In genomic region chr7:105555571-105555970, GRCm38 (mm10) we compare ENCODE assay signal across 9 mouse cellular contexts. TPM values are rescaled to one million over a fixed set of nuclear protein-coding genes. Genes with fewer than 3 reads are reported as not detected.
DNase-seq lines count a peak whose midpoint lies in the region; ATAC-seq and TF ChIP-seq lines count a peak whose summit lies in the region.
"Had no signal": no experiment of that assay in that cellular context is flagged by ENCODE, and none has a peak within 500 bp of the region (broad histone marks: within the 10 kb centered on the region; RNA-seq: fewer than 3 reads in every experiment).

No protein-coding gene starts in this region.

- H3K4me3 ChIP-seq in forebrain, embryonic 10.5 days, result peak overlapping the region; percentile 66; the same call in 1 of the 2 replicates
- H3K4me3 ChIP-seq in forebrain, embryonic 12.5 days (replicated peaks), result no peak overlapping the region
- H3K4me3 ChIP-seq in megakaryocyte, embryonic 14.5 days (replicated peaks), result peak overlapping the region; percentile 94
- no peak overlapping the region for H3K4me3 ChIP-seq in hindbrain, embryonic 14.5 days (replicated peaks; ENCODE audit: low read length)
- no peak overlapping the region for H3K4me3 ChIP-seq in midbrain, postnatal 0 days (ENCODE audit: low read depth, low read length)

- H3K9me3 ChIP-seq in forebrain, embryonic 10.5 days, result no peaks in the 10 kb centered on the region
- no peaks in the 10 kb centered on the region for H3K9me3 ChIP-seq in forebrain, embryonic 12.5 days
- H3K9me3 ChIP-seq in megakaryocyte, embryonic 14.5 days, result no peaks in the 10 kb centered on the region
- no peaks in the 10 kb centered on the region for H3K9me3 ChIP-seq in hindbrain, embryonic 14.5 days (ENCODE audit: control insufficient read depth, low read length)
- H3K9me3 ChIP-seq in midbrain, postnatal 0 days (ENCODE audit: low read length), result no peaks in the 10 kb centered on the region

- no peak overlapping the region for H3K27ac ChIP-seq in forebrain, embryonic 10.5 days
- no peak overlapping the region for H3K27ac ChIP-seq in forebrain, embryonic 12.5 days
- H3K27ac ChIP-seq in hindbrain, embryonic 14.5 days, result no peak overlapping the region
- no peak overlapping the region for H3K27ac ChIP-seq in midbrain, postnatal 0 days (ENCODE audit: low read depth, low read length)

- no peak for ATAC-seq in forebrain, embryonic 12.5 days (ENCODE audit: low FRiP score)
- ATAC-seq in megakaryocyte, adult 5-6 weeks (ENCODE audit: poor library complexity, severe bottlenecking), result no peak
- ATAC-seq in hindbrain, embryonic 14.5 days (ENCODE audit: low FRiP score), result no peak
- ATAC-seq in midbrain, postnatal 0 days (ENCODE audit: low FRiP score), result no peak

- H3K27me3 ChIP-seq in forebrain, embryonic 10.5 days (ENCODE audit: poor library complexity, severe bottlenecking), result no peaks in the 10 kb centered on the region
- no peaks in the 10 kb centered on the region for H3K27me3 ChIP-seq in forebrain, embryonic 12.5 days
- H3K27me3 ChIP-seq in megakaryocyte, embryonic 14.5 days (replicated peaks), result no peaks in the 10 kb centered on the region
- H3K27me3 ChIP-seq in hindbrain, embryonic 14.5 days (ENCODE audit: control insufficient read depth, insufficient read depth, low read length), result no peaks in the 10 kb centered on the region
- no peaks in the 10 kb centered on the region for H3K27me3 ChIP-seq in midbrain, postnatal 0 days (ENCODE audit: insufficient read depth, low read length)

- H3K36me3 ChIP-seq in forebrain, embryonic 10.5 days (replicated peaks), result peaks cover 31% of the 10 kb centered on the region
- peaks cover 32% of the 10 kb centered on the region for H3K36me3 ChIP-seq in forebrain, embryonic 12.5 days (replicated peaks)
- H3K36me3 ChIP-seq in megakaryocyte, embryonic 14.5 days (replicated peaks; ENCODE audit: low read length), result peaks cover 44% of the 10 kb centered on the region
- H3K36me3 ChIP-seq in hindbrain, embryonic 14.5 days (replicated peaks; ENCODE audit: control insufficient read depth, insufficient read depth), result peaks cover 37% of the 10 kb centered on the region
- peaks cover 30% of the 10 kb centered on the region for H3K36me3 ChIP-seq in midbrain, postnatal 0 days (ENCODE audit: insufficient read depth, low read length)

- H3K9ac ChIP-seq in forebrain, embryonic 12.5 days, result no peak overlapping the region
- H3K9ac ChIP-seq in hindbrain, embryonic 14.5 days, result no peak overlapping the region
- H3K9ac ChIP-seq in midbrain, postnatal 0 days (replicated peaks; ENCODE audit: low read length, poor library complexity, severe bottlenecking), result no peak overlapping the region

- WGBS in forebrain, embryonic 10.5 days, result 92% methylated on average over 10 of the region's 10 CpGs
- WGBS in forebrain, embryonic 12.5 days, result 92% methylated on average over 10 of the region's 10 CpGs
- 92% methylated on average over 10 of the region's 10 CpGs for WGBS in hindbrain, embryonic 14.5 days
- 88% methylated on average over 10 of the region's 10 CpGs for WGBS in midbrain, postnatal 0 days

- no peak overlapping the region for H3K4me2 ChIP-seq in forebrain, embryonic 12.5 days
- H3K4me2 ChIP-seq in hindbrain, embryonic 14.5 days (replicated peaks), result peak overlapping the region; percentile 80
- peak overlapping the region; percentile 89 for H3K4me2 ChIP-seq in midbrain, postnatal 0 days (ENCODE audit: low read depth, low read length, poor library complexity, severe bottlenecking)

- DNase-seq in forebrain, embryonic 10.5 days (ENCODE audit: extremely low spot score, low spot score), result no peak
- no peak for DNase-seq in hindbrain, embryonic 14.5 days (ENCODE audit: low spot score)
- DNase-seq in midbrain, postnatal 0 days (ENCODE audit: low spot score), result no peak
- DNase-seq in adrenal gland, postnatal 14 days, result no peak
- DNase-seq in gastrocnemius, postnatal 4 days (ENCODE audit: low spot score in 2 of 2), result no peak
- DNase-seq: kidney, adult 2 months had no signal

- H3K4me1 ChIP-seq in forebrain, embryonic 10.5 days, result peaks cover 17% of the 10 kb centered on the region
- peaks cover 20% of the 10 kb centered on the region for H3K4me1 ChIP-seq in forebrain, embryonic 12.5 days
- peaks cover 45% of the 10 kb centered on the region for H3K4me1 ChIP-seq in megakaryocyte, embryonic 14.5 days
- peaks cover 15% of the 10 kb centered on the region for H3K4me1 ChIP-seq in hindbrain, embryonic 14.5 days (replicated peaks; ENCODE audit: control insufficient read depth, insufficient read depth, low read length)
- H3K4me1 ChIP-seq in midbrain, postnatal 0 days (ENCODE audit: insufficient read depth, low read length), result peaks cover 15% of the 10 kb centered on the region

- TF ChIP-seq CTCF in midbrain, postnatal 0 days (IDR thresholded peaks at IDR 0.05), result no peak

RNA-seq across cellular contexts. Expression of gene Smpd1, which starts 1.4 kb away (rescaled TPM):
- 29.0 and 29.7 TPM in 2 replicates for polyA plus RNA-seq in forebrain, embryonic 10.5 days (2016; fragmentation: Nextera tagmentation; extraction: Ambion mirVana)
- 42.5 and 43.6 TPM in 2 replicates for polyA plus RNA-seq in forebrain, embryonic 12.5 days (2016; fragmentation: Nextera tagmentation; extraction: Ambion mirVana)
- polyA plus RNA-seq in megakaryocyte, embryonic 14.5 days (2012; ENCODE audit: insufficient read depth, low replicate concordance), result 33.2 and 48.4 TPM in 2 replicates
- 25.8 and 26.1 TPM in 2 replicates for total RNA-seq in megakaryocyte, adult 5-6 weeks (2015)
- total RNA-seq in megakaryocyte, adult 5-6 weeks (2017), result 24.7 and 33.3 TPM in 2 replicates
- 95.9 and 106 TPM in 2 replicates for polyA plus RNA-seq in hindbrain, embryonic 14.5 days (2014; fragmentation: Nextera tagmentation; extraction: Ambion mirVana)
- 162 and 182 TPM in 2 replicates for total RNA-seq in midbrain, postnatal 0 days (2014; rRNA removed)
- 115 and 127 TPM in 2 replicates for polyA plus RNA-seq in midbrain, postnatal 0 days (2015; fragmentation: Nextera tagmentation; extraction: Ambion mirVana)
- 61.5 and 76.3 TPM in 2 replicates for total RNA-seq in adrenal gland, postnatal 14 days (2021)
- 10 to 100 TPM; 36.3 to 39.2 TPM for total RNA-seq in gastrocnemius, postnatal 4 days (2021)

RNA-seq across cellular contexts. Expression of gene Apbb1, which starts 25.9 kb away (rescaled TPM):
- 105 and 106 TPM in 2 replicates for polyA plus RNA-seq in forebrain, embryonic 10.5 days (2016; fragmentation: Nextera tagmentation; extraction: Ambion mirVana)
- polyA plus RNA-seq in forebrain, embryonic 12.5 days (2016; fragmentation: Nextera tagmentation; extraction: Ambion mirVana), result 149 and 160 TPM in 2 replicates
- 4.3 and 6.3 TPM in 2 replicates for polyA plus RNA-seq in megakaryocyte, embryonic 14.5 days (2012; ENCODE audit: insufficient read depth, low replicate concordance)
- 1.6 and 1.9 TPM in 2 replicates for total RNA-seq in megakaryocyte, adult 5-6 weeks (2015)
- total RNA-seq in megakaryocyte, adult 5-6 weeks (2017), result 3.7 and 9.5 TPM in 2 replicates
- polyA plus RNA-seq in hindbrain, embryonic 14.5 days (2014; fragmentation: Nextera tagmentation; extraction: Ambion mirVana), result 224 and 243 TPM in 2 replicates
- total RNA-seq in midbrain, postnatal 0 days (2014; rRNA removed), result 391 and 571 TPM in 2 replicates
- 341 and 372 TPM in 2 replicates for polyA plus RNA-seq in midbrain, postnatal 0 days (2015; fragmentation: Nextera tagmentation; extraction: Ambion mirVana)
- total RNA-seq in adrenal gland, postnatal 14 days (2021), result 14.1 and 19.4 TPM in 2 replicates
- total RNA-seq in gastrocnemius, postnatal 4 days (2021), result 10 to 100 TPM; 15.0 to 16.6 TPM

RNA-seq across cellular contexts. Expression of gene Hpx, which starts 44.4 kb away (rescaled TPM):
- polyA plus RNA-seq in forebrain, embryonic 10.5 days (2016; fragmentation: Nextera tagmentation; extraction: Ambion mirVana), result 0.33 TPM in 1 of 2 replicates, not detected in the other
- 0.17 and 0.29 TPM in 2 replicates for polyA plus RNA-seq in forebrain, embryonic 12.5 days (2016; fragmentation: Nextera tagmentation; extraction: Ambion mirVana)
- not detected in 2 replicates for polyA plus RNA-seq in megakaryocyte, embryonic 14.5 days (2012; ENCODE audit: insufficient read depth, low replicate concordance)
- total RNA-seq in megakaryocyte, adult 5-6 weeks (2015), result not detected in 2 replicates
- 0.29 TPM in 1 of 2 replicates, not detected in the other for total RNA-seq in megakaryocyte, adult 5-6 weeks (2017)
- 0.13 TPM in 1 of 2 replicates, not detected in the other for polyA plus RNA-seq in hindbrain, embryonic 14.5 days (2014; fragmentation: Nextera tagmentation; extraction: Ambion mirVana)
- not detected in 2 replicates for total RNA-seq in midbrain, postnatal 0 days (2014; rRNA removed)
- 0.20 TPM in 1 of 2 replicates, not detected in the other for polyA plus RNA-seq in midbrain, postnatal 0 days (2015; fragmentation: Nextera tagmentation; extraction: Ambion mirVana)
- total RNA-seq in adrenal gland, postnatal 14 days (2021), result 31.2 and 508 TPM in 2 replicates
- 1 to 10 TPM in 1 of 2 experiments, under 1 TPM in 1; 0.66 to 9.8 TPM for total RNA-seq in gastrocnemius, postnatal 4 days (2021)

Comparison
In these comparisons a context has a peak if more than half of its experiments do, and no peak if none do; other contexts are left out.
1. H3K4me3 ChIP-seq: peak in forebrain, embryonic 10.5 days (single experiment) and megakaryocyte, embryonic 14.5 days (single experiment); none in forebrain, embryonic 12.5 days (single experiment), hindbrain, embryonic 14.5 days (single experiment) and midbrain, postnatal 0 days (single experiment).
2. RNA of gene Apbb1, which starts 25.9 kb away (polyA plus RNA-seq): 341 to 372 TPM in midbrain, postnatal 0 days, 224 to 243 TPM in hindbrain, embryonic 14.5 days, 149 to 160 TPM in forebrain, embryonic 12.5 days and 105 to 106 TPM in forebrain, embryonic 10.5 days; 4.3 to 6.3 TPM in megakaryocyte, embryonic 14.5 days; every median in the first group is over 10 times any median in the second.